Mouse (Mus musculus) gastrocnemius, postnatal 10 days (tissue): ENCODE data around the gene Tspoap1. TPM values are rescaled to one million over a fixed set of nuclear protein-coding genes. Genes with fewer than 3 reads are reported as not detected.

ENCODE experiments used
- DNase-seq: peaks from one replicate; pipeline ENCODE4 v3.0.0; 2021; ENCODE audit warnings: mixed read lengths
- microRNA-seq, 2 experiments: library from miRNA; unstranded; fragments of <30 nt; microRNA quantifications; one replicate each; pipeline ENCODE4 v1.2.0; 2021
- total RNA-seq, 2 experiments: library from RNA; stranded (reverse); gene quantifications; 2 replicates each; pipeline ENCODE4 v1.2.3; 2021

Tspoap1 gene
- total RNA-seq, 2 experiments from 2014 or later, result 0.27 to 0.38 TPM

DNA sequence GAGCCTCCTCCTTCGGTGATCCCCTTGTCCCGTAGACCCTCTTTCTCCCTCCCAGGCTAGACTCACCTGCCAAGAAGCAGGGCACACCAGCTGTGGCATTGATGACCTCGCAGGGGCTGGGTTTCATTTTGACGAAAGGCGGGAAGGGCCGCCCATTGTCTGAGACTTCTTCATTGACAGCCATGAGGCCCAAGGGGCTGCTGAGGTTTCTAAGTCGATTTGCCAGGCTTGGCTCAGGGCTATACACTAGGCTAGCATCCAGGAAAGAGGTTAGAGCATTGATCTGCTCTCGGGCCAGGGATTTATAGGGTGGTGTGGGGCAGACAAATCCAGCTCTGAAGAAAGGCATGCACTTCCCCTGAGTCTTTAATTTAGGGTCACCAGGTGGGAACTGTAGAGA lies 54.5 kb downstream of the Tspoap1 start:
- no peak for DNase-seq

GRCm38 (mm10) chr11:87816707-87817442 lies 56.5 kb downstream of the Tspoap1 start:
- DNase-seq, result peak; percentile 45

DNA sequence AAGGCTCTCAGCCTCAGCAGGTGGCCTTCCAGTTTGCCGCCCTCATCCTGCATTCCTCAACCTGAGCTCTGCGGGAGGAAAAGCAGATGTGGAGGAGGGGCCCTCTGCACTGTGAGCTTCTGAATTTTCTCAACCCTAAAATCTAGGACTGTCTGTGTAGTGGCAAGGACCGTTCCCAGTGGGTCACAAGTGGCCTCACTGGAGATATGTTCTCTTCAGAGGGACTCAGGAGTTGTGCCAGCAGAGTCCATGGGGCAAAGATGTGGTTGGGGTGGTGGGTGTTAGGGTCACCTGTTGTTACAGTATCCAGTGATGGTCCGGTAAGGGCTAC lies 57.1 kb downstream of the Tspoap1 start:
- DNase-seq, result no peak

DNA sequence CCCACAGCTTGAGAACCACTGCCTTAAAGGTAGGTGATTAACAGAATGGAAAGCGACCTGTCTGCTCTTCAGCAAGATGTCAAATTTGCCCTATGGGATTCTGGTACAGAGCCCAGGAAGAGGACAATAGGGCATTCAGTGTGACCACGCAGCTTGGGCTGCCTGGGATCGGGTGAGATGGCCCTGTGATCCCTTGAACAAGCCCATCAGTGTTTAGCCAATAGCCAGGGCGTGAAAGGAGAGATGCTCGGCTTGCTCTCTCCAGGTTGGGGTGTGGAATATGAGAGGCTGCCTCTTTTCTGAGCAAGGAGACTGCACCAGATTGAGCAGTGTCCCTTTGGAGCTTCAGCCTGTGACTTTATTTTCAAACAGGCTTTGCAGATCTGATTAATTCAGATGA lies 61.2 kb downstream of the Tspoap1 start:
- DNase-seq, result no peak

DNA sequence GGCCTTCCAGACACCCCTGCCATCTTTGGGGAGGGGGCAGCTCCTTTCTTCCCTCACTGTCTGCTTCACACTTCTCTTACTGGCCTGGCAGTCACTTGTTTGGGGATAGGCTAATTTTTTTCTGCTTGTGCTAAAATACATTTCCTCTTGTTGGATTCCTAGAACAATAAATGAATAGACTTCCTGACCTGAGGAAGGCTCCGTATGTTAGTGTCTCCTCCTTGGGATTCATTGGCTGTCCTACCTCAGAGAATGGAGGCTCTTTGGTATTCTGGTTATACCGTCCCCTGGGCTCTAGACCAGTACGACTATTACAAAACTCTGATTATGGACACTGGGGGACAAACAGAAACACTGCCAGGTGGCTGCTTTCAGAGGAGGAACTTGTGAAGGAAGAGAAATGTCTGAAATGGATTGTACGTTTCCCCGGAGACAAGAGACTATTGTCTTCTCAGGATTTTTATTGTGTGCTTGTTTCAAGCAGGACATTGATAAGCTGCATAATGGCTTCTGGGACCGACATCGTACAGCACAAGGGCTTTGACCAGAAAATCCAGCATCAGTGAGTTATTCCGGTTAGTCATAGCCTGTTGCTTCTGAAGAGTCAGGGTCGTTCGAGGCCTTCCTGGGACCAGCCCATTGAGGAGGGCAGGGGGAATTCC lies 68.0 kb downstream of the Tspoap1 start, which contains the start of gene Lpo:
Gene Lpo, minus strand, starts transcription at position 51 of the 662 bp plus-strand sequence.
- DNase-seq, result no peak

Small RNA genes within 50 kb of the gene (microRNA-seq; reads per million reads assigned to microRNA genes)
- 0 reads per million in 2 experiments for gene Mir142
- 0 reads per million in 2 experiments for gene Mir142b

Other genes starting within 250 kb of the Tspoap1 start
- not detected for gene Gm11492, start 193.9 kb upstream of the Tspoap1 start, total RNA-seq
- 10 to 100 TPM; 45.9 to 59.6 TPM for gene Sept4, start 191.6 kb upstream of the Tspoap1 start, total RNA-seq
- gene Mtmr4, start 168.4 kb upstream of the Tspoap1 start, total RNA-seq, result 10 to 100 TPM; 10.9 to 13.3 TPM
- gene Hsf5, start 143.4 kb upstream of the Tspoap1 start, total RNA-seq, result under 1 TPM in 1 of 2 experiments, not detected in 1; 0.05 TPM
- gene Rnf43, start 97.8 kb upstream of the Tspoap1 start, total RNA-seq, result under 1 TPM; 0.07 to 0.16 TPM
- 10 to 100 TPM; 38.6 to 42.6 TPM for gene Supt4a, start 23.0 kb upstream of the Tspoap1 start, total RNA-seq
- gene Mpo, start 33.0 kb downstream of the Tspoap1 start, total RNA-seq, result 1 to 10 TPM in 1 of 2 experiments, not detected in 1; 4.4 TPM
- not detected for gene Lpo, start 67.7 kb downstream of the Tspoap1 start, total RNA-seq
- gene Mks1, start 92.7 kb downstream of the Tspoap1 start, total RNA-seq, result 1 to 10 TPM; 2.9 to 3.0 TPM
- gene Epx, start 115.0 kb downstream of the Tspoap1 start, total RNA-seq, result under 1 TPM in 1 of 2 experiments, not detected in 1; 0.47 TPM
- gene Olfr462, start 131.7 kb downstream of the Tspoap1 start, total RNA-seq, result not detected
- gene Olfr463, start 136.8 kb downstream of the Tspoap1 start, total RNA-seq, result not detected
- gene Olfr464, start 160.4 kb downstream of the Tspoap1 start, total RNA-seq, result not detected
- gene Dynll2, start 227.0 kb downstream of the Tspoap1 start, total RNA-seq, result 100 to 1,000 TPM; 122 to 139 TPM